Comparison of ENCODE assay signal across 15 mouse cellular contexts in genomic region chr5:9703385-9704009, GRCm38 (mm10). TPM values are rescaled to one million over a fixed set of nuclear protein-coding genes. Genes with fewer than 3 reads are reported as not detected.
A peak's percentile ranks its signal among the peaks of the same experiment; 100 is the strongest.
DNase-seq lines count a peak whose midpoint lies in the region; ATAC-seq and TF ChIP-seq lines count a peak whose summit lies in the region.
"Had no signal": no experiment of that assay in that cellular context is flagged by ENCODE, and none has a peak within 500 bp of the region (broad histone marks: within the 10 kb centered on the region; RNA-seq: fewer than 3 reads in every experiment).

No protein-coding gene starts in this region.

- 8% methylated on average over 3 of the region's 3 CpGs for WGBS in forebrain, embryonic 11.5 days
- WGBS in hindbrain, postnatal 0 days: 35% methylated on average over 3 of the region's 3 CpGs

- no peaks in the 10 kb centered on the region for H3K4me1 ChIP-seq in forebrain, embryonic 11.5 days (replicated peaks; ENCODE audit: control insufficient read depth, insufficient read depth, low read length)
- no peaks in the 10 kb centered on the region for H3K4me1 ChIP-seq in hindbrain, postnatal 0 days (ENCODE audit: insufficient read depth, low read length)
- H3K4me1 ChIP-seq: embryonic facial prominence, embryonic 15.5 days had no signal

- peak; percentile 80 for ATAC-seq in forebrain, embryonic 11.5 days (replicated peaks; ENCODE audit: low FRiP score)
- ATAC-seq in hindbrain, postnatal 0 days: peak; percentile 77
- ATAC-seq in cerebellum, adult (ENCODE audit: insufficient number of reproducible peaks, low FRiP score, low TSS enrichment): no peak

- TF ChIP-seq CTCF in hindbrain, postnatal 0 days (IDR thresholded peaks at IDR 0.05; ENCODE audit: low read depth): peak; percentile 46; the same call in 1 of the 2 replicates

- intact Hi-C loops in left cerebral cortex, postnatal 4 days (cut with DNase I): no loop called here

- no peaks in the 10 kb centered on the region for H3K9me3 ChIP-seq in forebrain, embryonic 11.5 days (ENCODE audit: control insufficient read depth, low read length)
- H3K9me3 ChIP-seq in hindbrain, postnatal 0 days (ENCODE audit: low read length): no peaks in the 10 kb centered on the region
- H3K9me3 ChIP-seq: embryonic facial prominence, embryonic 15.5 days had no signal

- H3K4me2 ChIP-seq in forebrain, embryonic 11.5 days (ENCODE audit: low read depth, low read length, severe bottlenecking): no peak overlapping the region
- H3K4me2 ChIP-seq in hindbrain, postnatal 0 days (ENCODE audit: low read depth, low read length): no peak overlapping the region
- H3K4me2 ChIP-seq: embryonic facial prominence, embryonic 15.5 days had no signal

- DNase-seq in left cerebral cortex, postnatal 4 days: peak; percentile 6
- no peak for DNase-seq in left cerebral cortex, adult 18-20 months (ENCODE audit: low spot score in 2 of 2)
- DNase-seq in forebrain, embryonic 11.5 days (ENCODE audit: low spot score): peak; percentile 51
- DNase-seq in hindbrain, postnatal 0 days (ENCODE audit: low spot score): peak; percentile 62
- peak; percentile 28 for DNase-seq in retina, embryonic 14.5 days (ENCODE audit: low spot score)
- DNase-seq in right cerebral cortex, postnatal 36 days (ENCODE audit: low spot score in 2 of 2): no peak
- DNase-seq in cerebellum, postnatal 25 days: no peak
- DNase-seq: heart, postnatal 14 days; kidney, postnatal 10 days; lung, postnatal 14 days; spleen, adult 18-20 months; thymus, adult 2 months had no signal

- no peak overlapping the region for H3K4me3 ChIP-seq in forebrain, embryonic 11.5 days (ENCODE audit: low read depth, low read length)
- H3K4me3 ChIP-seq in hindbrain, postnatal 0 days (ENCODE audit: low read length): no peak overlapping the region
- H3K4me3 ChIP-seq: embryonic facial prominence, embryonic 15.5 days had no signal

- peaks cover 15% of the 10 kb centered on the region for H3K27me3 ChIP-seq in forebrain, embryonic 11.5 days (ENCODE audit: control insufficient read depth, insufficient read depth, low read length)
- no peaks in the 10 kb centered on the region for H3K27me3 ChIP-seq in hindbrain, postnatal 0 days (ENCODE audit: insufficient read depth, low read length)
- H3K27me3 ChIP-seq: embryonic facial prominence, embryonic 15.5 days had no signal

- H3K9ac ChIP-seq in forebrain, embryonic 11.5 days (ENCODE audit: low read length): no peak overlapping the region
- H3K9ac ChIP-seq in hindbrain, postnatal 0 days (replicated peaks; ENCODE audit: low read length): no peak overlapping the region
- H3K9ac ChIP-seq: embryonic facial prominence, embryonic 15.5 days had no signal

- H3K27ac ChIP-seq in forebrain, embryonic 11.5 days (ENCODE audit: low read depth, low read length): no peak overlapping the region
- 0 out of 2 replicates have a peak overlapping the region, but pooled peaks have one; percentile 26 for H3K27ac ChIP-seq in hindbrain, postnatal 0 days
- H3K27ac ChIP-seq: embryonic facial prominence, embryonic 15.5 days had no signal

- no peaks in the 10 kb centered on the region for H3K36me3 ChIP-seq in forebrain, embryonic 11.5 days (ENCODE audit: control insufficient read depth, insufficient read depth, low read length)
- H3K36me3 ChIP-seq in hindbrain, postnatal 0 days (ENCODE audit: insufficient read depth, low read length): no peaks in the 10 kb centered on the region; the same call in 1 of the 2 replicates
- H3K36me3 ChIP-seq: embryonic facial prominence, embryonic 15.5 days had no signal

RNA-seq across cellular contexts. Expression of gene Grm3, which starts 21.5 kb away (rescaled TPM):
- 100 to 1,000 TPM; 188 to 216 TPM for total RNA-seq in left cerebral cortex, postnatal 4 days (2021)
- 100 to 1,000 TPM; 116 to 119 TPM for total RNA-seq in left cerebral cortex, adult 18-20 months (2021)
- polyA plus RNA-seq in forebrain, embryonic 11.5 days (2014; fragmentation: Nextera tagmentation; extraction: Ambion mirVana): 0.51 and 0.89 TPM in 2 replicates
- total RNA-seq in hindbrain, postnatal 0 days (2014; rRNA removed): 243 and 246 TPM in 2 replicates
- 88.7 and 96.0 TPM in 2 replicates for polyA plus RNA-seq in hindbrain, postnatal 0 days (2015; fragmentation: Nextera tagmentation; extraction: Ambion mirVana)
- total RNA-seq: gastrocnemius, adult 8-10 months; heart, postnatal 14 days had no signal
- polyA plus RNA-seq: thymus, adult 2 months had no signal

Comparison
In these comparisons a context has a peak if more than half of its experiments do, and no peak if none do; other contexts are left out.
1. DNase-seq: peak in left cerebral cortex, postnatal 4 days (single experiment), forebrain, embryonic 11.5 days (single experiment), hindbrain, postnatal 0 days (single experiment) and retina, embryonic 14.5 days (single experiment); none in left cerebral cortex, adult 18-20 months (0 of 2), right cerebral cortex, postnatal 36 days (0 of 2) and cerebellum, postnatal 25 days (0 of 2).